Mouse (Mus musculus) forebrain, embryonic 16.5 days (tissue): Measurements from ENCODE around the gene Soat1. TPM values are rescaled to one million over a fixed set of nuclear protein-coding genes. Genes with fewer than 3 reads are reported as not detected.

Source experiments
- ATAC-seq: fragments of 200-750 bp; cut with Nextera tagmentation; 2 replicates; pipeline ENCODE4 v1.8.0; 2017; ENCODE audit warnings: mild to moderate bottlenecking, moderate library complexity
- H3K27ac ChIP-seq: fragments of 300-500 bp; sonication (generic); 2 replicates; pipeline ENCODE4 v1.5.1; 2014; ENCODE audit warnings: low read length, control low read depth
- H3K27me3 ChIP-seq: fragments of 300-500 bp; sonication (generic); replicated peaks from 2 replicates; pipeline ENCODE4 v1.6.1; 2014; ENCODE audit warnings: low read length; ENCODE audit not compliant: control insufficient read depth, insufficient read depth
- H3K36me3 ChIP-seq: fragments of 300-500 bp; sonication (generic); 2 replicates; pipeline ENCODE4 v1.6.1; 2014; ENCODE audit not compliant: control insufficient read depth, insufficient read depth
- H3K4me1 ChIP-seq: fragments of 300-500 bp; sonication (generic); replicated peaks from 2 replicates; pipeline ENCODE4 v1.6.1; 2014; ENCODE audit warnings: low read length; ENCODE audit not compliant: control insufficient read depth, insufficient read depth
- H3K4me2 ChIP-seq: fragments of 300-500 bp; sonication (generic); 2 replicates; pipeline ENCODE4 v1.6.1; 2014; ENCODE audit warnings: mild to moderate bottlenecking, low read length, control low read depth
- H3K4me3 ChIP-seq: fragments of 300-500 bp; sonication (generic); replicated peaks from 2 replicates; pipeline ENCODE4 v1.5.1; 2014; ENCODE audit warnings: mild to moderate bottlenecking, low read length, control low read depth
- H3K9ac ChIP-seq: fragments of 300-500 bp; sonication (generic); replicated peaks from 2 replicates; pipeline ENCODE4 v1.6.1; 2014; ENCODE audit warnings: low read depth, low read length, control low read depth
- H3K9me3 ChIP-seq: fragments of 300-500 bp; sonication (generic); 2 replicates; pipeline ENCODE4 v1.6.1; 2016; ENCODE audit warnings: low read length; ENCODE audit not compliant: control insufficient read depth
- WGBS: fragments of 180-500 bp; shearing (Covaris S2); extraction: QIAGEN DNeasy Blood & Tissue Kit; methylation state at CpG from one replicate; pipeline ENCODE4 v1.1.7; 2014; 5-methylcytosine and 5-hydroxymethylcytosine counted together
- polyA plus RNA-seq: library from polyadenylated mRNA; unstranded; fragments of >200 nt; fragmentation: Nextera tagmentation; extraction: Ambion mirVana; gene quantifications from 2 replicates; pipeline ENCODE4 v1.2.1, GENCODE M21; 2015

Gene Soat1
- polyA plus RNA-seq, 1 experiment from 2014 or later: 10.1 TPM

DNA sequence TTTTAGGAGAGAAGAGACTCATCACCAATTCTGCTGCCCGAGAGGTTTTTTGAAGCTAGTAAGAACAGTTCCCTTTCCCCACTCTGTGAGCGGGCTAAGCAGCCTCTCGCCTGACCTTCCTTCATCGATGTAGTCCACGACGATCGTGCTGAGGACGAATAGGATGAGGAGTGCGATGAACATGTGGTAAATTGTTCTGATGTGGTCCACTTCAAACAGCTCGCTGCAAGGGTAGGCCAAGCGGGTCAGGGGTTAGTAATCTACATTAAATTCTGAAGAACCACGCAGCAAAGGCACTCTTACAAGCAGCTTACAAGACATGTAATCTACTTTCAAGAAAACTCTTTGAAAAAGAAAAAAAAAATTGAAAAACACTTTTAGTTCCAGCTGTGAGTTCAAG is 31.9 kb downstream of the Soat1 start:
- Histone ChIP-seq H3K4me2 (no peak overlapping the region), H3K9me3 (no peaks in the 10 kb centered on the region), H3K4me3 (no peak overlapping the region), H3K4me1 (peaks cover 7% of the 10 kb centered on the region), H3K27ac (no peak overlapping the region), H3K9ac (no peak overlapping the region), H3K27me3 (no peaks in the 10 kb centered on the region), H3K36me3 (peaks cover 8% of the 10 kb centered on the region; the same call in 1 of the 2 replicates)
- no peak for ATAC-seq
- 94% methylated on average over 12 of the region's 12 CpGs for WGBS

DNA sequence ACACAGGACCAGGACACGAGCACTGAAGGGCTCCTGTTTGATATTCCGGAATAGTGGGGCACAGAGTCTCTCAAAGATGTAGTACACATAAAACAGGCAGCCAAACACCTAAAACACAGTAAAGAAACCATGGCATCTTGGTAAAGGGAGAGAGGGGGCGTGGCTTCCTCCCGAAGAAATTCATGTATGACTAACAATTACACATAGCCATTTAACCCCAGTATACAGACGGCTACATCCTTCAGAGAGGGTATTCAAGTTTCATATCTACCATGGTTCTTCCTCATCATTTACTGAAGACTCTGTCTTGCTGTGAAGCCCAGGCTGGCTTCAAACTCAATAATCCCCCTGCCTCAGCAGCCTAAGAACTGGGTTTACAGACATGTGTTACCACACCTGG is 36.4 kb downstream of the Soat1 start:
- WGBS: 97% methylated on average over 5 of the region's 5 CpGs
- no peaks in the 10 kb centered on the region for H3K27me3 ChIP-seq
- H3K4me1 ChIP-seq: no peaks in the 10 kb centered on the region
- ATAC-seq: no peak
- no peak overlapping the region for H3K4me2 ChIP-seq
- H3K36me3 ChIP-seq: peaks cover 15% of the 10 kb centered on the region
- H3K9me3 ChIP-seq: no peaks in the 10 kb centered on the region
- no peak overlapping the region for H3K27ac ChIP-seq
- no peak overlapping the region for H3K4me3 ChIP-seq
- no peak overlapping the region for H3K9ac ChIP-seq

GRCm38 (mm10) chr1:156437016-156437708 is 37.0 kb downstream of the Soat1 start:
- no peaks in the 10 kb centered on the region for H3K4me1 ChIP-seq
- ATAC-seq: no peak

GRCm38 (mm10) chr1:156433497-156433896 is 40.6 kb downstream of the Soat1 start:
- no peaks in the 10 kb centered on the region for H3K4me1 ChIP-seq
- WGBS: 88% methylated on average over 3 of the region's 3 CpGs
- no peak for ATAC-seq
- no peak overlapping the region for H3K27ac ChIP-seq
- no peaks in the 10 kb centered on the region for H3K9me3 ChIP-seq
- peaks cover 16% of the 10 kb centered on the region for H3K36me3 ChIP-seq
- no peak overlapping the region for H3K4me3 ChIP-seq
- no peak overlapping the region for H3K4me2 ChIP-seq
- no peaks in the 10 kb centered on the region for H3K27me3 ChIP-seq
- no peak overlapping the region for H3K9ac ChIP-seq

More at GRCm38 (mm10) chr1:156437016-156437708, 37.0 kb downstream of the Soat1 start:
- H3K27ac ChIP-seq: no peak overlapping the region
- H3K27me3 ChIP-seq: no peaks in the 10 kb centered on the region
- no peaks in the 10 kb centered on the region for H3K9me3 ChIP-seq
- H3K36me3 ChIP-seq: peaks cover 17% of the 10 kb centered on the region
- WGBS: 94% methylated on average over 8 of the region's 8 CpGs
- H3K9ac ChIP-seq: no peak overlapping the region
- H3K4me3 ChIP-seq: no peak overlapping the region
- no peak overlapping the region for H3K4me2 ChIP-seq

- H3K4me3 ChIP-seq: no peak overlapping the region
- no peak overlapping the region for H3K4me2 ChIP-seq
- no peak overlapping the region for H3K27ac ChIP-seq
- no peaks in the 10 kb centered on the region for H3K27me3 ChIP-seq
- 81% methylated on average over 10 of the region's 10 CpGs for WGBS
- no peaks in the 10 kb centered on the region for H3K4me1 ChIP-seq
- no peaks in the 10 kb centered on the region for H3K9me3 ChIP-seq
- H3K36me3 ChIP-seq: peaks cover 14% of the 10 kb centered on the region
- no peak for ATAC-seq
- no peak overlapping the region for H3K9ac ChIP-seq
Measured at GRCm38 (mm10) chr1:156432498-156432897, 41.6 kb downstream of the Soat1 start.

DNA sequence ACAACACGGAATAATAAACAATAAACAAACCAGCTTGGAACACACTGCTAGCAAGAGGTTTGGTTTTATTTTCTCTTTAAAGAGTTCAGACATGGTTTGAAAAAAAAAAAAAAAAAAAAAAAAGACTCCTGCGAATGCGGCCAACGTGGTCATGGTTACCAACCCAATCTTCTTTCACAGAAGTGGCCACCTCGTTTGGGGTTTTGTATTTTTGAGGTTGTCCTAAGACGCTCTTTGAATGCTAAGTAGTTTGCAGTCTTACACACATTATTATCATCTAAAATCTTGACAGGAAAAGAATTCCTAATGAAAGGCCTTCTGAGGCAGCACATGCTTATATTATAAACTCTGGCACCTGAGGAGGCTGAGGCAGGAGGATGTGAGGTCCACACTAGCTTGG is 45.7 kb downstream of the Soat1 start:
- Histone ChIP-seq H3K27me3 (no peaks in the 10 kb centered on the region), H3K4me3 (no peak overlapping the region), H3K4me1 (no peaks in the 10 kb centered on the region), H3K9ac (no peak overlapping the region), H3K27ac (no peak overlapping the region), H3K4me2 (no peak overlapping the region), H3K9me3 (no peaks in the 10 kb centered on the region), H3K36me3 (peaks cover 8% of the 10 kb centered on the region)
- no peak for ATAC-seq
- 57% methylated on average over 6 of the region's 6 CpGs for WGBS

GRCm38 (mm10) chr1:156425746-156426145 is 48.4 kb downstream of the Soat1 start:
- Histone ChIP-seq H3K27me3 (no peaks in the 10 kb centered on the region), H3K36me3 (peaks cover 2% of the 10 kb centered on the region; the same call in 1 of the 2 replicates)
- ATAC-seq: no peak

GRCm38 (mm10) chr1:156424054-156424453 is 50.1 kb downstream of the Soat1 start:
- WGBS: 89% methylated on average over 3 of the region's 3 CpGs
- no peak for ATAC-seq

More at GRCm38 (mm10) chr1:156425746-156426145, 48.4 kb downstream of the Soat1 start:
- Histone ChIP-seq H3K4me2 (no peak overlapping the region), H3K27ac (no peak overlapping the region), H3K4me3 (no peak overlapping the region), H3K9me3 (no peaks in the 10 kb centered on the region), H3K9ac (no peak overlapping the region), H3K4me1 (peaks cover 4% of the 10 kb centered on the region; the same call in 1 of the 2 replicates)
- WGBS: 95% methylated on average over 4 of the region's 4 CpGs

GRCm38 (mm10) chr1:156423493-156423892 is 50.6 kb downstream of the Soat1 start:
- Histone ChIP-seq H3K4me2 (no peak overlapping the region), H3K9me3 (no peaks in the 10 kb centered on the region), H3K4me1 (peaks cover 4% of the 10 kb centered on the region; the same call in 1 of the 2 replicates), H3K9ac (no peak overlapping the region), H3K27me3 (no peaks in the 10 kb centered on the region), H3K4me3 (no peak overlapping the region), H3K36me3 (no peaks in the 10 kb centered on the region), H3K27ac (no peak overlapping the region)
- 89% methylated on average over 6 of the region's 6 CpGs for WGBS
- ATAC-seq: no peak

More at GRCm38 (mm10) chr1:156424054-156424453, 50.1 kb downstream of the Soat1 start:
- Histone ChIP-seq H3K36me3 (no peaks in the 10 kb centered on the region), H3K9me3 (no peaks in the 10 kb centered on the region), H3K27ac (no peak overlapping the region), H3K27me3 (no peaks in the 10 kb centered on the region), H3K4me1 (peaks cover 4% of the 10 kb centered on the region; the same call in 1 of the 2 replicates), H3K4me2 (no peak overlapping the region), H3K4me3 (no peak overlapping the region), H3K9ac (no peak overlapping the region)
